Mouse (Mus musculus) yolk sac, embryonic 10.5 days (tissue): ENCODE measurements around the gene Zfr.
"Not testable (repeated sequence)": the region's sequence is repeated elsewhere in the genome, so short reads cannot be mapped to it uniquely, and the experiment has no call there.

ENCODE experiments used
- DNase-seq: peaks from one replicate; pipeline ENCODE4 v3.0.0-alpha.2; 2017; ENCODE audit warnings: low spot score

Gene Zfr

DNA sequence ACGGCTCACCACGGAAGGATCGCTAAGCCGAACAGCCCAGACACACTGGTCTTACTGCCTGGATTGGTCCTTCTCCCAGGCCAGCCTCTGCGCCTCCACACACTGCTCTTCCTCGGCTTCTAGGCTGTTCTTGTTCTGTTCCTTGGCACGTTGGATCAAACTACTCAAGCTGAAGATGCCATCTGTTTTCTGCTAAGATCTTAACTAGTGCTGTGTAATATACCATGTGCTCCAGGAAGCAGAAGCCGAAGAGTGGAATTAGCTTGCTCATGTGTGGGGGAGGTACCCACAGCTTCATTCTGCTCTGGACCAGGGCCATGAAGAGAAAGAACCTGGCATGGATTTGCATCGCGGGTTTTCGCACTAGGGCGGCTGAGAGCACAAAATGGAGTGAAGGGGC is 11.2 kb upstream of the Zfr start:
- no peak for DNase-seq

DNA sequence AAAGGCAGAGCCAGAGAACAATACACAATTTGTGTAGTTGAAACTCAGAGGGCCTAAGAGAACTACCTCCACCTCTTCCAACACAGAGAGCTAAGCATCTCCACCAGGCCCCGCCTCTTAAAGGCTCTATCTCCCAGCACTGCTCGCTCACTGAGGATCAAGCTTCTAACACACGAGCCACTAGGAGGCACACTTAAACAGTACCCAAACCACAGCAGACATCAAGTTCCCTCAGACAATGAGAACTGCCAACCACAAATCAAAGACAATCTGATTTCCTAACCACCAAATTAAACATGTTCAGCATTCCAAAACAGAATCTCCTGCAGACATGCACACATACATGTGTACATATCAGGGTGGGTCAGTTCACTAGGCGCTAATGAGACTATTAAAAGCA is 9.4 kb upstream of the Zfr start:
- no peak for DNase-seq

DNA sequence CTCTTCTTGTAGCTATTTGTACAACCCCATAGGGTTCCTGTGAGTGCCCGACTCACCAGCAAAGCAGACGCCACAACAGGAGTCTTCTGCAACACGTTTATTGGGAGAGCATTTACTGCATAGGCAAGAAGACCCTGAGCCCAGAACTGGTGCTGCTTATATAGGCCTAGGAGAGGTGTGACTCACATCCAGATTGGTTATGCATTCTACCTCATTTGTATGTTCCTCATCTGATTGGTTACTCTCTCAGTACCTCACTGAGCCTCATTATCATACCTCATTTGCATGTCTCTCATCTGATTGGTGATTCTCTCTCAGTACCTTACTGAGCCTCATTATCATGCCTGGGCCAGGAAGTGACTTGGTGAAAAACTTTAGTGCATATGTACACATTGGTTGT is 8.7 kb upstream of the Zfr start:
- not testable (repeated sequence) for DNase-seq

DNA sequence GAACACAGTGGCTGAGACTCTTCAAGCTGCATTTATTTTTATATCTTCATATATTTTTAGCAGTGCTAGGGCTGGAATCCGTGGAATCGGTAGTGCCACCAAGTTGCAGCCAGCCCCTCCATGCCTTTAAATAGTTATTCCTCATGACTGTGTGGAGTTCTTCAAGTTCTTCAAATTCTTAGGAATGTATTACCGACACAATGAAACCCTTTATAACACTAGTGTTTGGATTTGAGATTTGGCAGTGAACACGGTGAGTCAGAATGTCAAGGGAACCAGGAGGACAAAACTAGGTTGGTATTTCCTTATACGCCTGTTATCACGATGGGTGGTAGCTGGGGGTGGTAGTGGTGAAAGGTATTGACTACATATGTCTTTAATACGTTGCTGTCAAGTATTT is 6.4 kb upstream of the Zfr start:
- DNase-seq = no peak

DNA sequence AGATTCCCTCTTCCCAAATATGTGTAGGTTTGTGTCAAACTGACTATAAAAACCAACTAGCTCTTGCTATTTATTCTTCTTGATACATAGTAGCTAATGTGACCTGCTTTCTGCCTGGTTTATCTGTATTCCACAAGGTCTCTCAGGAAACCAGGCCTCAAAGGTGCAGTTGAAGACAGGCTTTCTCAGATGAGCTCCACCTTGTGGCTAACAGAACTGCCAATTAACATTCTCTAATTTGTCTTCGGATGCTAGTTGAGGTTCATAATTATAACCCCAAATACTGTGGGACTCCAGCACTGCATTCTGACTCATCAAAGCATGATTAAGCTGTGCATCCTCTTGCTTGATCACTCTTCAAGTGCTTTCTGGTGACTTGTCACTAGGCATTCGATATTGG is 4.2 kb upstream of the Zfr start:
- no peak for DNase-seq

DNA sequence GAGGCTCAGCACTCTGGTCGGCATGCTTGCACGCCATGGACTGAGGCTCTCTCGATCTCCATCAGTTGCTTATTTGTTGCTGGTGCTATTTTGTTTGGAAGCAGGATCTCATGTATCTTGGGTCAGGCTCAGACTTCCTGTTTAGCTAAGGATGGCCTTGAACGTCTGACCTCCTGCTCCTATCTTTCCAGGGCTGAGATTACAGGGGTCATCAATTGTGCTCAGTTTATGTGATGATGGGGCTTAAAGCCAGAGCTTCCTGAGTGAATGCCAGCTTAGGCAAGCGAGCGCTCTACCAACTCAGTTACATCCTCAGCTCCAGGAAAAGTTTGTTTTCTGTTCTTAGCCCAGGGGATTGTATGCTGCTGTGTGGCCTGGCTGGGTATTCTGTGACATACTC is 3.1 kb upstream of the Zfr start:
- DNase-seq = peak; percentile 29

DNA sequence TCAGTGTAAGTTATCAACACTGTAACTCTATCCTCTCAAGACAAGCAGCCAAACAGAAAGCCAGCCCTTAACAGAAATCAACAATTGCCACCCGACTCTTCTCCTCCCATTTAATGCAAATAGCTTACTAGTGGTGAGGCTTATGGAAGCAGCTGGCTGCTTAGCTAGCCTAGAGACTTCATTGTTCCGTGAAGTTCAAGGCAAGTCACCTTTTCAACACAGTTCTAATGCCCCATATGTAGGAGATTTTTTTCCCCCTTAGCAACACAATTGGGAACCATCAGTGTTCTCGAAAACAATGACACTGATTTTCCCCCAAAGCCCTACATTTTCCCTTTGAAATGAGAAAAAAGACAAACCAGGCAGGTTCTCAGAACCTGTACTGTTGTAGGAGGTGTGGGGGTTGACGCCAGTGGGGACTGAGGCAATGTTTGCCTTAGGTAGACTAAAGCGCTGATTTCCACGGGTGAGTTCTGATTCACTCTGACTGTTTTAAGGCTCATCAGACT is 1.9 kb upstream of the Zfr start:
- DNase-seq = no peak

DNA sequence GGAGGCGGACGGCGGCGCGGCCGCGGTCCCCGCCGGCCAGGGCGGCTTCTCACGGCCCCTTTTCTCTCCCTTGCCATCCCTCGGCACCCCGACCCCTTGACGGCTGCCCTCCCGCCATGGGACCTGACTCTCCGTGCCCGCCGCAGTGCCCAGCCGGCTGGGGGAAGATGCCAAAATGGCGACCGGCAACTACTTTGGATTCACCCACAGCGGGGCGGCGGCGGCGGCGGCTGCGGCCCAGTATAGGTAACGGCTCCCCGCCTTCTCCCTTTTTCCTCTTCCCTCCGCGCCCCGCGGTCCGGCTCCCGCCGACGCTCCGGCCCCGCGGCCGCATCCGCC is 431 bp downstream of the Zfr start:
- no peak for DNase-seq

DNA sequence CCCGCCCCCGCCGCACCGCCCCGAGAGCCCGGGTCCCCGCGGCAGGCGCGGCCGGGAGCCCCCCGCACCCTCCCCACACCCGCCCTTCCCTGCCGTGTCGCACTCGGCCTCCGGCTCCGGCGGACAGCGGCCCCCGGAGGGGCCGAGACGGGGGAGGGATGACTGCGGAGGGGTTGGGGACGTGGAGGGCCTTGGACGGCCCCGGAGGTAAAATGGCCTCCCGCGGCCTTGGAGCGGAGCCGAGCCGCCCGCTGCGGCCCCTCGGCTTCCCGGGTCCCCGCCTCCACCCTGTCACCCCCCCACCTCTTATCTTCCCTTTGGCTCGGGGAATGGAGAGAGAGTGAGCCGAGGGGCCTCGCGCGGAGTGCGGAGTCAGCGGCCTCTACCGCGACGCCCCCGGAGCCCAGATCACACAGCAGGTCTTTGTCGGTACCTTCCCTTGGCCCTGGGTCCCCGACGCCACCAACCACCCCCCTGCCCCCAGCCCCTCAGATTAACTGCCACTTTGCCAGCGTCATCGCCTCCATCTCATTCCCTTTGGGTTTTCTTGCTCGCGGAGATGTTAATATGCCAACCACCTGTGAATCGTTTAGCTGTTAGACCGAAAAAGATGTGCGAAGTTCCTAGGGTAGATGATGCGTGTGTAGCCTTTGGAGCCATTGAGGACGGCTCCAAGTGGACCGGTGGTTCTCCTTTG is 949 bp downstream of the Zfr start:
- DNase-seq = peak; percentile 68

DNA sequence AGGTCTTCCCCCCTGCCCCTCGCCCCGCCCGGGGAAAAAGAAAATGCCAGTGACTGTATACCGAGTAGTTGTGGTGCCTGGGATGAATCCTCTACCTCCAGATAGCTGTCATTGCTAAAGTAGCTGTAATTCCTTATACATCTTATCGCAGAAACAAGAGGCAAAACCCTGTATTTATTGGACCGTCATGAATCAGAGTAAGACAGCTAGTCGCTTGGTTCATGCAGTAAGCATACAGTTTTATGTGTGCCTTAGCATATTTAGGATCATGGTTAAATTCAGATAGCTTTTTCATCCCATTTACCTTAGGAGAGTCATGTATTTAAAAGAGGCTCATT is 1.5 kb downstream of the Zfr start:
- no peak for DNase-seq

DNA sequence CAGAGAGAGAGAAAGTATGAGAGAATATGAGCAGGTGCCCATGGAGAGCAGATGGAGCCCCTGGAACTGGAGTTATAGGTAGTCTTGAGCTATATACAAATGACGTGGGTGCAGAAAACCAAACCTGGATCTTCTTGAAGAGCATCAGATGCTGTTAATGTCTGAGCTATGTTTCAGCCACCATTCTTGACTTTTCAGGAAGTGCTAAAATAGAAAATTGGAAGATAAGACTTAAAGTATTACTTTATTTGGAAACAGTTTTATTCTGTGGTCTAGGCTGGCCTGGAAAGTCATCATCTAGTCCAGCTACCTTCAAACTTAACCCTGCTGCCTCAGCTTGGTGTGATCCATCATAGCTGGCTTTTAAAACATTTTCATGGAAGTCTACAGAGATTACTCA is 7.3 kb downstream of the Zfr start:
- no peak for DNase-seq

DNA sequence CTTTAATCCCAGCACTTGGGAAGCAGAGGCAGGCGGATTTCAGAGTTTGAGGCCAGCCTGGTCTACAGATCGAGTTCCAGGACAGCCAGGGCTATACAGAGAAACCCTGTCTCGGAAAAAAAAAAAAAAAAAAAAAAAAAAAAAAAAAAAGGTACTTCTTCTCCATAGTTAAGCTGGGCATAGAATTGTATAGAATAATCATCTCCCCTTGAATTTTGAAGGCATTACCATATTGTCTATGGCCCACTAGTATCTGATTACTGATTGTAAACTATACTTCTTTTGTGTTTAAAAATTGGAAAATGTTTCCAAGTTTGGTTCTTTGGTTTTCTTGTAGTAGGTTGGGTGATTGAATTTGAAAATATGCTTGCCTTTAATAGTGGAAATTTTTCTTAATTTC is 13.2 kb downstream of the Zfr start:
- not testable (repeated sequence) for DNase-seq

DNA sequence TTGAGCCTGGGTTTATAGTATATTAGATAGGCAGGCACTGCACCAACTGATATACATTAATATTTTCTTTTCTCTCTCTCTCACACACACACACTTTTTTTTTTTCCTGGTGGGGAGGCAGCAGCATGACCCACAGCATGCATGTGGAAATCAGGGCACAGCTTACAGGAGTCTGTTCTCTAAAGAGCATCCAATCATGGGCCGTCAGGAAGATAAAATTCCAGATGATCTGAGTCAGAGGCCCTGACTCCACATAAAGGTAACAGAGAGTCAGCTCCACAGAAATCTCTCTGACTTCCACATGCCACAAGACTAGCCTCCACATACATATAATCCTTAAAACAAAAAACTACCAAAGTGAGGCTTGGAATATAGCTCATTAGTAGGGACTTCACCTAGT is 16.9 kb downstream of the Zfr start:
- DNase-seq = no peak

DNA sequence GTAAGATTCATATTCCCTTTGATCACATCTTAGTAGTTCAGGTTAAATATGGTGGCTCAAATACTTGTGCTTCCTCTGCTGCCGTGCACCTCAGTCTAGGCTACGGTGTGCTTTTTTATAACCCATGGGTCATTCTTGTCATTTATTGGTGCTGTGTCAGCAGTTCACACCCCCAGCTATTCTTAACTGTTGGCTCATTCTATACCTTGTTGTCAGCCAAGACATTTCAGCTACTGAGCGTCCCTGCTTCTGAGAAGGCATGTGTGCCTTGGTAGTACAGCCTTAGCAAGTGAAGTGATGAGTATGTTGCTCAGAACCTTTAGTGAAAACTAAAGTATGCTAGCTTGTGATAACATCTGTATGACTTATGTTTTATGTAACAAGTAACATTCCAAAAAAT is 17.7 kb downstream of the Zfr start:
- no peak for DNase-seq

DNA sequence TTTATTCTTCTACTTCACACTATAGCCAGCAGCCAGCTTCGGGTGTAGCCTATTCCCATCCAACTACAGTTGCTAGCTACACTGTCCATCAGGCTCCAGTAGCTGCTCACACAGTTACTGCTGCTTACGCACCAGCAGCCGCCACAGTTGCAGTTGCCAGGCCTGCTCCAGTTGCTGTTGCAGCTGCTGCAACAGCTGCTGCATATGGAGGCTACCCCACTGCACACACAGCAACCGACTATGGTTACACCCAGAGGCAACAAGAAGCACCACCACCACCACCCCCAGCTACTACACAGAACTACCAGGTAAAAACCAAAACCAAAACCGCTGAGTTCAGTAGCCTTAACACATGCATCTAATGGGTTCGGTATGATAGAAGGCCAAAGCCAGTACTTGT is 18.7 kb downstream of the Zfr start:
- DNase-seq = no peak

DNA sequence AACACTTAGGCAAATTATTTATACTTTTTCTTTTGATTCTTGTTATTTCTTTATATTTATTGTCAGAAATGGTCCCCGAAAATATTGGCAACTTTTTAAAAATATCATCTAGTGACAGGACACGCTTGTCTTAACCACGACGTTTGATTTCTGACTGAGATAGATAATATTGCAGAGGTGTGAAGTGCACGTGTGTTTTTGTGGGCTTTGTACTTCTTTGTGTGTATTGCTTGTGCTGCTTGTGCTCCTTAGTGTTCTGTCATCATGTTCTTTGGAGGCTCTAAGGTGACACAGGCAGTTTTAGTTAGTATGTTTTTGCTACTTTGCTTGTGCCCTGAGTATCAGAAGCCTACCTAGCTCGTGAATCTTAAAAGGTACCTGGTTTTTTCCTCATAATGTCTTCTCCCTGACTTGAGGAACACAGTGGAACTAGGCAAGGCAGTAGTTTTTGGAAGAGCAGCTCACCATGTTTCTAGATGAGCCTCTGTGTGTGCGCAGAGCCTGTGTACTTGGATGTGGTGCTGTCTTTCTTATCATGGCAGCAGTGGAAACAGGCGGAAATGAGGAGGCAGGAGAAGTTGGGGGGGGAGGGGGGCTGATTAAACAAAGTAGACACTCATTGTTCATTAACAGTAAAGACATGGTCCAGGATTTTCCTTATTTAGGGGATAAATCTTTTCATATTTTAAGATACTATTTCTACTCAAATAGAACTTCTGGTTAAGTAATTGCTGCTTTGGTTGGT is 23.5 kb downstream of the Zfr start:
- DNase-seq = no peak

DNA sequence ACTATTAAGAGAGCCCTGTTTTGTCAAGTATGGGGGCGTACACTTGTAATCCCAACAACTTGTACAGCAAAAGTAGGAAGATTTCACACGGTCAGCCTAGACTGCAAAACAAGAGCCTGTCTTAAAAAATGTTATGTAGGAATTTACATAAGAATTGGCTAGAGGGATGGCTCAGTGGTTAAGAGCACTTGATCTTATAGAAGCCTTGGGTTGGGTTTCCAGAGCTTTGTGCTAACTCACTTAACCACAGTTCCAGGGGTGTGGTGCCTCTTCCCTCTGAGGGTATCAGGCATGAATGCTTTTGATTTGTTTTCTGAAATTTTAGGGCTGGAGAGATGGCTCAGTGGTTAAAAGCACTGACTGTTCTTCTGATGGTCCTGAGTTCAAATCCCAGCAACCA is 29.8 kb downstream of the Zfr start:
- no peak for DNase-seq

DNA sequence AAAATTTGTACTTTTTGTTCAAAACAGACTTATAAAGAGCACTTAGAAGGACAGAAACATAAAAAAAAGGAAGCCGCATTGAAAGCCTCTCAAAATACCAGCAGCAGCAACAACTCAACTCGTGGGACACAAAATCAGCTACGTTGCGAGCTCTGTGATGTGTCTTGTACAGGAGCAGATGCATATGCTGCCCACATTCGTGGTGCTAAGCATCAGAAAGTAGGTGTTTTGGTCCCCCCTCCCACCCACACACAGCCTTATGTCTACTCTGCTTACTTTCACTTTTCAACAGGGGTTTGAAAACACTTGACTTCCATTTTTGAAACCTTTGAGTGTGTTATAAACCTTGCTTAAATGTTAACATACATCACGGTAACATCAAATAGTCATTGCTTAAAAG is 31.9 kb downstream of the Zfr start:
- DNase-seq = no peak

DNA sequence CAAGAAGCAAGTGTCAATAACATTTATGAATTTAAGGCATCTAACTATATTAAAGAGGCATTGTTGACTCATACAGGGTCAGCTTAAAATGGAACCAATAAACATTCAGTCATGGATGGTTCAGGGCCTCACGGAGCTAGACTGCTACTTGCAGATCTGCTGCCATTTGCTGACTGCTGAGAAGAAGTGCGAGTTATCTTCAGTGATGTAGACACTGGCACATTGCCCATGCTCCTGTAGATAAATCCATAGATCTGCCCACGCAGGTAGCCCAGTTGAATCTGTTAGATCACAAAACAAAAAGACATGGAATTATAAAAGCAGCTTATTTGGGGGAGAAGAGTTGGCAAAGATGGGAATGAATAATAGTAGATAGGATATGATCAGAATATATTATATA is 36.1 kb downstream of the Zfr start:
- no peak for DNase-seq

DNA sequence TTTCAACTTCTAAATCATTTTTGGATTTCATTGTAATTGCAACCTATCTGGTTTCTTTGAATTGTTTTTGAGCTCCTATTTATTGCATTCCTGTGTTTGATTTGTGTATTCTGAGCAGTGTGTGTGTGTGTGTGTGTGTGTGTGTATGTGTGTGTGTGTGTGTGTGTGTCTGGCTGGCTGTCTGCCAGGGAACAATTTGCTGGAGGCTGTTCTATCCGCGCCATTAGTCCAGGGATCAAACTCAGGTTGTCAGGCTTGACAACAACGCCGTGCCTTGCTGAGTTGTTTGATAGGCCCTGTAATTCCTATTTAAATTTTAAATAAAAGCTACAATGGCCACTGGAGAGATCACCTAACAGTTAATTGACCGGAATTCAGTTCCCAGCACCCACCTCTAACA is 60.5 kb downstream of the Zfr start:
- DNase-seq = no peak

DNA sequence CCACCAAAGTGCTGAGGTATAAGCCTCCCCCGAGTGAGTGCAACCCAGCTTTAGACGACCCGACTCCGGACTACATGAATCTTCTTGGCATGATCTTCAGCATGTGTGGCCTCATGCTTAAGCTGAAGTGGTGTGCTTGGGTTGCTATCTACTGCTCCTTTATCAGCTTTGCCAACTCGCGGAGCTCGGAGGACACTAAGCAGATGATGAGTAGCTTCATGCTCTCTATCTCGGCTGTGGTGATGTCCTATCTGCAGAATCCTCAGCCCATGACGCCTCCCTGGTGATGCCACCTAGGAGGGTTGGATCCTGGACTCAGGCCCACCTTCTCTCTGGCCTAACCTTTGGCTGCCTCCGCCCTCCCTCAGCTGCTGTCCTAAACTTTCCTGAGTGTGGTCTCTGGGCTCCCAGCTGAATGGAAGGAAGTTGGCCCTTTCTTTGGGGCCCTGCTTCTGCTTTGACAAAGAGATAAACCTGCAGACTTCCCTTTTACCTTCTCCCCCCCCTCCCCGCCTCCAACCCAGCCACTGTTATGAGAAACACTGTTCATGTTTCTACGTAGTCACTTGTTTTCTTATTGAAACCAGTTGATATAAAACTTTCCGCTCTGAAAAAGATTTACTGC is 63.7 kb downstream of the Zfr start:
- not testable (repeated sequence) for DNase-seq

DNA sequence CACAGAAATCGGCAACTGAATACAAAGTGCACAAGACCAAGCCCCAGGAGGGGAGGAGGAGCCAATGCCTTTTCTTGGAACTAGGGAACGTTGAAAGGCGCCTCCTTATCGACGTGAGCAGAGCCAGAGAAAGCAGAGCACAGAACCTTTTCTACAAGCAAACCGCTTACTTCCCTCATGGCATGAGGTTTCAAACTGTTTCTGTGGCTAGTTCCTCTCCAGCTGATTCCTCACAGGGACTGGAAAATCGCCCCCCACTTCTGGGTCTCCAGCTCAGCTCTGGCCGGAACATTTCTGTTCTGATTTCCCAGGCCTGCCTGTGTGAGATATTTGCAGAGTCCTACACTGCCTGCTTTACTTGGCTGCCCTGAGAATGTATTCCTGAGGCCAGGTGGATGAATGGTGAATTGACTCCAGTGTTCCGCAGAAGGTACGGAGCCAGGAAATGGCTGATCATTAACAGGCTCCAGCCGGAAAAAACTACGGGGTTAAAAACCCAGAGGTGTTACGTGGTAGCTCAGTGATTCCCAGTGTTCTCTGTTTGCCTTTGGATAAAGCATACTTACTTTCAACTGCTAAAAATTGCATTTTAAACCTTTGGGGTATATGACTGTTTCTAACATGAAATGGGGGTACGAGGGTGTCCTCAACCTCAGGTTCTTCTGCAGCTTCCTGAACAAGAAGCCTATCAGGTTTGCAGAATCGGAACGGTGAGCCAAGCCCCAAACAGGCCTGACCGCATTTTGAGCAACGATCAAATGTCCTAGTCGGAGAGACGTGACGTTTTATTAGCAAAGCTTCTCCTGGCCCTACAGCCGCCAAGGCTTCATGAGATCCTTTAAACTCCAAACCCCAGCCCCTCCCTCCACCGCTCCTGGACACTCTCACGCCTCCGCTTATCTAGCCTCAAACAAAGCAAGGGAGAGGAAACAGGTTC is 76.5 kb downstream of the Zfr start:
- peak; percentile 69 for DNase-seq
